Mouse (Mus musculus): ENCODE data around the gene Cbx5. TPM values are rescaled to one million over a fixed set of nuclear protein-coding genes. Genes with fewer than 3 reads are reported as not detected.
"Not testable (repeated sequence)": the region's sequence is repeated elsewhere in the genome, so short reads cannot be mapped to it uniquely, and the experiment has no call there.

The Cbx5 gene
- total RNA-seq (2021) = 100 to 1,000 TPM; 181 to 182 TPM
- long read RNA-seq, experiment 1, full-length matches to known transcripts = 59 of 111 reads
- long read RNA-seq, experiment 1, partial matches to known transcripts = 19 of 111 reads
- long read RNA-seq, experiment 1, other reads (novel, unspliced or antisense) = 33 of 111 reads
- long read RNA-seq, experiment 2, full-length matches to known transcripts = 38 of 81 reads
- long read RNA-seq, experiment 2, partial matches to known transcripts = 14 of 81 reads
- long read RNA-seq, experiment 2, other reads (novel, unspliced or antisense) = 29 of 81 reads

GRCm38 (mm10) chr15:103239685-103240159 is at the start of gene Cbx5:
Cbx5 (minus strand) TSS chr15:103239816.
- DNase-seq (ENCODE audit: low spot score in 2 of 2) = peak; percentile 98 to 99

- DNase-seq (ENCODE audit: low spot score in 2 of 2) = no peak
Measured at GRCm38 (mm10) chr15:103285778-103286417, 46.3 kb upstream of the Cbx5 start.

- DNase-seq (ENCODE audit: low spot score in 2 of 2) = no peak
Measured at GRCm38 (mm10) chr15:103284647-103285046, 45.0 kb upstream of the Cbx5 start.

GRCm38 (mm10) chr15:103284066-103284465 is 44.5 kb upstream of the Cbx5 start:
- DNase-seq (ENCODE audit: low spot score in 2 of 2) = no peak

- no peak for DNase-seq (ENCODE audit: low spot score in 2 of 2)
Measured at GRCm38 (mm10) chr15:103281465-103282205, 42.0 kb upstream of the Cbx5 start.

GRCm38 (mm10) chr15:103280817-103281464 is 41.3 kb upstream of the Cbx5 start:
- no peak for DNase-seq (ENCODE audit: low spot score in 2 of 2)

GRCm38 (mm10) chr15:103279750-103280149 is 40.1 kb upstream of the Cbx5 start:
- DNase-seq (ENCODE audit: low spot score in 2 of 2) = no peak

GRCm38 (mm10) chr15:103277949-103278348 is 38.3 kb upstream of the Cbx5 start:
- DNase-seq (ENCODE audit: low spot score in 2 of 2) = no peak

GRCm38 (mm10) chr15:103275943-103276342 is 36.3 kb upstream of the Cbx5 start:
- not testable (repeated sequence) for DNase-seq (ENCODE audit: low spot score in 2 of 2)

GRCm38 (mm10) chr15:103272419-103273279 is 33.0 kb upstream of the Cbx5 start, which contains the start of gene Copz1:
Copz1 (plus strand) TSS chr15:103272714.
- peak; percentile 91 to 95 for DNase-seq (ENCODE audit: low spot score in 2 of 2)

- no peak for DNase-seq (ENCODE audit: low spot score in 2 of 2)
Measured at GRCm38 (mm10) chr15:103268903-103269302, 29.3 kb upstream of the Cbx5 start.

- DNase-seq (ENCODE audit: low spot score in 2 of 2) = no peak
Measured at GRCm38 (mm10) chr15:103264794-103265193, 25.2 kb upstream of the Cbx5 start.

- no peak for DNase-seq (ENCODE audit: low spot score in 2 of 2)
Measured at GRCm38 (mm10) chr15:103259989-103260388, 20.4 kb upstream of the Cbx5 start.

GRCm38 (mm10) chr15:103259162-103259561 is 19.5 kb upstream of the Cbx5 start:
- no peak for DNase-seq (ENCODE audit: low spot score in 2 of 2)

- DNase-seq (ENCODE audit: low spot score in 2 of 2) = no peak
Measured at GRCm38 (mm10) chr15:103257790-103258728, 18.4 kb upstream of the Cbx5 start, which contains the start of gene Nfe2. Nfe2 (minus strand) TSS chr15:103258403.

- DNase-seq (ENCODE audit: low spot score in 2 of 2) = no peak
Measured at GRCm38 (mm10) chr15:103256210-103256986, 16.8 kb upstream of the Cbx5 start.

- no peak for DNase-seq (ENCODE audit: low spot score in 2 of 2)
Measured at GRCm38 (mm10) chr15:103255169-103255568, 15.6 kb upstream of the Cbx5 start.

GRCm38 (mm10) chr15:103253352-103253751 is 13.7 kb upstream of the Cbx5 start:
- no peak for DNase-seq (ENCODE audit: low spot score in 2 of 2)
